Mouse (Mus musculus) layer of hippocampus, adult 9-11 months (tissue): ENCODE data around the gene Gm10073.
"Not testable (repeated sequence)": the region's sequence is repeated elsewhere in the genome, so short reads cannot be mapped to it uniquely, and the experiment has no call there.

Source experiments
- DNase-seq: peaks from one replicate; pipeline ENCODE4 v3.0.0; 2022

Gene Gm10073

DNA sequence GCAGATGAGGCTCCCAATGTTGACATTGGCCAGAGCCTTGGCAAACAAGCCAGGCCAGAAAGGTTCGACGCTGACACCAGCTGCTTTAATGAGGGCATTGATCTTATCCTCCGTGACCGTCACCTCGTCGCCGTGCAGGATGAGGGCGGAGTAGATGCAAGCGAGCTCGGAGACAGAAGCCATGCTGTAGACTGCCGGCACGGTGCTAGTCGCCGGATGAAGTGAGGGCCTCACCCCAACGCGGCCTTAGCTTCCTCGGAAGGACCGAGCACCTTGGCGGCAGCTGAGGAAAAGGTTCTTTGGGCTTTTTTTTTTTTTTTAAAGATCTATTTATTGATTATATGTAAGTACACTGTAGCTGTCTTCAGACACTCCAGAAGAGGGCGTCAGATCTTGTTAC is at the start of gene Gm10073:
Gene Gm10073, minus strand, starts transcription at position 294 of the 400 bp plus-strand sequence.
- DNase-seq, result not testable (repeated sequence)

DNA sequence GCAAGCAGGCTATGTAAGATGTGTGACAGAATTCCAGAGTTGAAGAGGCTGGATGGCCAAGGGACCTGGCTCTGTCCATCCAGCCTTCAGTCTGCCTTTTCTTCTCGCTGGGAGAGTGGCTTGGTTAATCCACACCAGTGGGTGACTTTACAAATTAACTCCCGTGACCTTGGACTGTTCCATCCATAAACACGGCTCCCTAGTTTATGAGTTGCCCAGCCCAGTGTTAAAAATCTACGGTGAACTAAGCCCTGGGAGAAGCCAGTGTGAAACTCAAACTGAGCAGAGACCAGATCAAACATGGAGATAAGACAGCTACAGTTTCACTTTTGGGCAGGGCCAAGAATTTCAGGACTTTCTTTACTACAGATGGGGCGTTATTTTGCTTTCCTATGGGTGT is 49.8 kb upstream of the Gm10073 start:
- no peak for DNase-seq

DNA sequence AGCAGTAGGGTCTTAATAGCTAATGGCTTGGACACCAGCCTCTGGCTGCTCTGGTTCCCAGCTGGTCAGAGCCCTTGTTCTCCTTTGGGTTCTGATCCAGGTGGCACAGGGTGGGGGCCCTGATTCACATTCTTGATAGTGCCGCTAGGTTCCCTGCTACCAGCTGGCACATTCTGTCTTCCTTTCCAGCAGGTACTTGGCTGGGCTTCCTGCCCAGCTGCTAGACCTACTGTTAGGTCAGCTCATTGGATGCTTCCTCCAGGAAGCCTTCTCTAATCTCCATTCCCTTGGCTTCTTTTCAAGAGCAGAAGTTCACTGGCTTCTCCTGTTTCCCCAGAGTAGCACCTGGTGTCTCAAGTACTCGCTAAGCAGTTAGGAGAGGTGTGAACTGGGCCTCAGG is 47.2 kb upstream of the Gm10073 start:
- no peak for DNase-seq

DNA sequence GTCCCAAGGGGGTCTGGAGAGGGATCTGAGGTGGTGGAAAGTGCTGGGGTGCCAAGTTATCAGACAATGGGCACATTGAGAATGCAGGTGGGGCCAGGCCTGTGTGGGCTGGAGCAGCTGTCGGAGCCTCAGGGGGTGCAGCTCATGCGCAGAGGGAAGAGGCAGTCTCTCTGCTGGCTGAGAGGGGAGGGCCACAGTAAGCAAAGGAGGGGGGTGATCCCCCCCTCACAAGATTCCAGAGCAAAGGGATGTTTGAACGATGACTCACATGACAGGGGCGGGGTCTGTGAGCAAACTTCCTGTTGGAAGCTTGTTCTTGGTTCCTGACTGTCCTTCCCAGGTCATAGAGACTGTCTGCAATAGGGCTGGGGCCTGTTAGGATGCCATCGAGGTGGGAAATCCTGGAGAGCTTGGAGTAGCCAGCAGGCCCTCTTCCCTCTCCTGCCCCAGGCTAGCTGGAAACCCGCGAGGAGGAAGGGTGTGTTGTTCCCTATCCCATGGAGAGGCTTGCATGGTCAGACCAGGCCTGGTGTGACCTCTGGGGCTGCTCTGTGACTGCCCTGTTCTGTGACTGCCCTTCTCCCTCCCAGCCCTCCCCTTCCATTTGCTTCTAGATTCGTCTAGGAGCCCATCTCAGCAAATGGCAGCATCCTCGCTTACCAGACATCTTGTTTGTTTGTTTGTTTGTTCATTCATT is 46.4 kb upstream of the Gm10073 start:
- peak; percentile 7 for DNase-seq

DNA sequence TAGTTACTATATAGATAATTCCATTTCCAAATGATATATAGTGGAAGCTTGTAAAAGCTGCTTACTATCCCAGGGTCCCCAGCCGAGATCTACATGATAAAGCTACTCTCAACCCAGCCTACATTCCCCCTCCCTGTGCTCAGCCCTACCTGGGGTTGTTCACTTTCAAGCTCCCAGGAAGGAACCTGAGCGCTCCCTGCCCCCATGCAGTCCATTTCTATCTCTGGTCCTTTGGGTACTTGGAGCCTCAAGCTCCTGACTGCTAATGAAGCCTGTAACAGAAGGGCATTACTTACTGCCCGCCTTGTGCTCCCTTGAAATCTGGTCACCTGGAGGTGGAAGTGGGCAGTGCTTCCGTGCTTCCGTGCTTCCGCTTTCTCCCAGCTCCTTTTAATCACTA is 45.1 kb upstream of the Gm10073 start:
- no peak for DNase-seq

DNA sequence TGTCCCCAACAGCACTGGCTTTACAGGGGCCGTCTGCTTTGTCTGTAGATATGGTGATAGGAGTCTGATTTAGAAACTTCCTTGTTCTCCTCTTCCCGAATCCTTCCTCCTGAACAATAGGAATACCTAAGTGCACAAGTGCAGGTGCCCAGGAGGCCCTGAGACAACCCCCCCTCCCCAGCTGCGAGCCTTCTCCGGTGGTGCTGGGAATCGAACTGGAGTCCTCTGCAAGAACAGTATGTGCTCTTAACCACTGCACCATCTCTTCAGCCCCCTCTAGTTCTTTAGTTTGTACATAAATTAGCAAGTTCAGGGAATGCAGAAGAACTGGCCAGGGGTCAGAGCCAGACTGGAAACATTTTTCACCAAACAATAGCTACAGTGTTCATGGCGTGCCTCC is 44.6 kb upstream of the Gm10073 start:
- no peak for DNase-seq

DNA sequence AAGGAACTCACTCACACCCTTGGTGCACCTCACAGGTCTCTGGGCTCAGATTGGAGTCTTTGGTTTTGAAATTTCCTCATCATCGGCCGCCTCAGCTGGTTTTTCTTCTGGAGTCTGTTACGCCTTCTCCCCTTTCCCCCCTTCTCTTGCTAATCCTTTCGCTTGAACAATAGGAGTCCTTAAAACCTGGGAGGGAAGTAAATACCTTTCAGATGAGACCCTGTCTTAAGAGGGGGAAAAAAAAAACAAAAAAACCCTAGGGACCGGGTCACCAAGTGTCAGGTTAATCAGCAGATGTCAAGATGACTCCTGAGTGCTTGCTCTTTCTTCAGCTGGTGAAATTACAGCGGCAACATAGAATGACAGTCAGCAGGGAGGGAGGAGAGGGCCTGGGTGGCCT is 43.9 kb upstream of the Gm10073 start:
- no peak for DNase-seq

DNA sequence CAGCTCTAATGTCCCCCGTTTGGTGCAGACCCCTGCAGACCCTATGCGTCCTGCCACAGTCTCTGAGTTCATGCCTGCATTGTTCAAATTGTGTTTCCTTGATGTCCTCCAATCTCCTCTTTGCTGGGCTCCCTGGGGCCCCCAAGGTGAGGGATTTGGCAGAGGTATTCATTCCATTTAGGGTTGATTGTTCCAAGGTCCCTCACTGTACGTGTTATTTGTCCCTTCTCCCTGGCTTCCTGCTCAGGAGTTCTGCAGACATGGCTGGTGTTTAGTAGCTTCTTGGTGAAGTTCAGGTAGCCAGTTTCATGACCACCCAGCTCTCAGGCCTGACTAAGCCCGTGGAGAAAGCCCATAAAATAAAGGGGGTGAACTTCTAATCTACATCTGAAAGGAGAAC is 43.4 kb upstream of the Gm10073 start:
- no peak for DNase-seq

DNA sequence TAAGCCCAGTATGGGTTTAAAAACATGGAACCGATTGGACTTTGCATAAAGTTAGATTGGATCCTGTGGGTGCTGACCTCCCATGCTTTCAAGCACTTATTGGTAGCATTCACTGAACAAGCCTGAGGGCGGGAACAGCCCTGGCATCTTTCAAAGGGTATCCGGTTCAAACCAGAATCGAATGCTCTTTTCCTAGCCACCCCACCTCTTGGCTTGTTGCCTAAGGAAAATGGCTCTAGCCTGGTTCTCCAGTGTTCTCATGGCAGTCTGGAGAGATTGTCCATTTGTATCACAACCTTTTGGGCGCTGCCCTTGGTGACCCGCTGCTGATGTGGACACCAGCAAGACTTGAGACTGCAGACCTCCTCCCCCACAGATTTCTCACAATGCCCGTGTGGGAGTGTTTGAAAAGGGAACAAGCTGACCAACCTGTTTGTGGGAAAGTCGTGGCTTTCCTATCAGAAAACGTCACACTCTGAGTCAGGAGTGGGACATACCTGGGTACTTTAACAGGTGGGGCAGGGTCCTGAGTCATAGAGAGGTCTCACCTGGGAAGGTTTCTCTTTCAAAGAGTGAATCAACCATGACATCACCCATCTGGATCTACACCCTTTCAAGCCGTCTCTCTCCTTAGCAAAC is 42.5 kb upstream of the Gm10073 start:
- DNase-seq, result no peak

DNA sequence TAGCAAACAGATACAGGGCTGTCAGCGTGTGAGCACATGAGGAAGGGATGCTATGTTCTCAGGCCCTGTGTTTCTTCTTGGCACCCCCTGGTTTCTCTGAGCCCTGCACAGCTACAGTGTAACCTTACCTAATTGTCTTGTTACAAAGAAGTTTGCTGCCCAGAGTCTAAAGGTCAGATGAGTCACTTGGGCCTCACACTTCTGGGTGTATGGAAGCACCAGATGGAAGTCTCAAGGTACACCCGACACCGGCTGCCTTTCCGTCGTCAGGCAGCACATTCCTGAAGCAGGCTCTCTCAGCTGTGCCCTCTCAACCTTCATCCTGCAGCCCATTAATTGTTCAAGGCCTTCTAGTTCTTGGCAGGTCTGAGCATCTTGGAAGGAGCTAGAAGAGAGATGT is 41.4 kb upstream of the Gm10073 start:
- no peak for DNase-seq

DNA sequence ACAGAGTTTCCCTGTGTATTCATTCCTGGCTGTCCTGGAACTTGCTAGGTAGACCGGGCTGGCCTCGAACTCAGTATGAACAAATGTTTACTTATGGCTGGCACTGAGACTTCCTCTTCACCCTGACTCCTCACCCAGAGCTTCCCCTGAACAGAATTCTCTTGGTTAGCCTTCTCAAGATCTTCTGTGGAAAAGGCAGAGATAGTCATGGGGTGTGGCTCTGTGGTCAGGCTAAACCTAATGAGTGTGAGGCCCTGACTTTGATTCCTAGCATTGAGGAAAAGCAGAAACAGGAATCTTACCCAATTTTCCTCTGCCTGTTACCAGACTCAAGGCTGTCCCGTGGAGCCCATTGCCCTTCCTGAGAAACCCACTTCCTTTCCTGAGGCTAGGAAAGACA is 38.8 kb upstream of the Gm10073 start:
- DNase-seq, result no peak

DNA sequence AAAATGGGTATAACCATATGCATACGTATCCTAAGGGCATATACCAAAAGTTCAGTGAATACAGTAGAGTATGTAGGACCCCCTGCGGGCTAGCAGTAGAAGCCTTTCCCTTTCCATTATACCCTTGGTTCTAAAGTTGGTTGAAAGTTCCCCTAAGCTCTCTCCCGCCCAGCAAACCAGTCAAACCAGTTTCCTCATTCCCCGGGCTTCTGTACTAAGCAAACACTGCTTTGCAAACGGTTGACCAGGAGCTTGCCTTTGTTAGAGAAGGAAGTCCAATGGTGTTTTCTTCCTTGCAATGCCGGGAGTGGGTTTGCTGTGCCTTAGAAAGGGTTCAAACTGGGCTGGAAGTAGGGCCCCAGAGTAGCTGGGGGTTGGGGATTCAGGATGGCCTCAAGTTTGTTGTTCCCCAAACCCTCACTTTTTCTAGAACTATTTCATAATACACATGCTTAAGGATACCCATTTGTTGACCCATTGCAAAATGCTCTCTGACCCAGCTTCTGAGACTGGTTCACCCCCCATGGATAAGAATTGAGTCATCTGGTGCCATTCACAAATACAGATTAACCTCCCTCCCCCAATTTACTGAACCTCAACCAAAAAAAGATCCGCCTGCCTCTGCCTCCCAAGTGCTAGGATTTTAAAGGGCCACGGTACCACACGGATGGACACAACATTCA is 37.8 kb upstream of the Gm10073 start:
- no peak for DNase-seq

DNA sequence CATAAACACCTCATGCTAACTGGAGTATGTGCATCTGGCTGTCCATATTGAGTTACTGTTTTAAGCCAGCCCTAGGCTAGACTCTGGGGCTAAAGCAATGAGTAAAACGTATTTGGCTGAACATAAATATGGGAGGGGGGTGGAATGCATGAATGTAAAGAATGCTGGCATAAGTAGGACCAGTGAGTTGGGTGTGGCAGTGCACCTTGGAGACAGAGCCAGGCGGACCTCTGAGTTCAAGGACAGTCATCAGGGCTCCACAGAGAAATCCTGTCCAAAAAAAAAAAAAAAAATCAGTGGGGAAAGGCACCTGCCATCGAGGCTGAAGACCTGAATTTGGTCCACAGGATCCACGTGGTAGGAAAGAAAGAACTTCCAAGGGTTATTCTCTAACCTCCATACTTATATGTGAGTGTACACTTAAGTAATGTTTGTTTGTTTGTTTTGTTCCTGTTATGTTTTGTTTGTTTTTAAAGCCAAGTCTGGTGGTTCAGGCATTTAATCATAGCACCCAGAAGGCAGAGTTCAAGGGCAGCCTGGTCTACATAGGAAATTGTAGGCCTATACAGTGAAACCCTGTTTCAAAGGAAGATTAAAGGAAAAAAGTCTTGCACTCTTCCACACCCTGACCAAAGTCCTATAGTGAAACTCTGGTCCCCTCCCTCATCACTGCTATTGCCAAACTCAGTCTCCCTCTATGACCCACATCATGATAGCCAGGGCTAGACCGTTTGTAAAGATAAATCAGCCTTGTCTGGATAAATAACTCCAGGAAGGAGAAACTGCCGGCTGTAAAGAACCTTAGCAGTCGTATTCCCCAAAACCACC is 36.0 kb upstream of the Gm10073 start:
- DNase-seq, result no peak

DNA sequence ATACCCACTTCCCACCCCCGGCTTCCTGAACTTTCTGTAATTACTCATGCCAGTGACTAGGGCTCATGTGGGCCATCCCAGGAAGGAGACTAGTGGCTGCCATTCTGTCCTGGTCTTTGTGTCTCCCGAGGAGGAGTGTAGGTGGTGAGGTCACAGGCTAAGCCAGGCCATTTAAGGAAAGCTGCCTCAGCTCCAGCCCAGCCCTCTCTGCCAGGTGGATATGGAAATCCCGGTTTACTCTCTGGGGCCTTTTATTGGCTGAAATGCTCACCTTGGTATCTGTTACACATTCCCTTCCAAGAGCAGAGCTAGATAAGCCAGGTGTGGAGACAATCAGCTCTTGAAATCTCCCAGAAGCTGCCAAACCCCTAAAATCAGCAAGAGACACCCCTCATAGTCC is 35.2 kb upstream of the Gm10073 start:
- no peak for DNase-seq

DNA sequence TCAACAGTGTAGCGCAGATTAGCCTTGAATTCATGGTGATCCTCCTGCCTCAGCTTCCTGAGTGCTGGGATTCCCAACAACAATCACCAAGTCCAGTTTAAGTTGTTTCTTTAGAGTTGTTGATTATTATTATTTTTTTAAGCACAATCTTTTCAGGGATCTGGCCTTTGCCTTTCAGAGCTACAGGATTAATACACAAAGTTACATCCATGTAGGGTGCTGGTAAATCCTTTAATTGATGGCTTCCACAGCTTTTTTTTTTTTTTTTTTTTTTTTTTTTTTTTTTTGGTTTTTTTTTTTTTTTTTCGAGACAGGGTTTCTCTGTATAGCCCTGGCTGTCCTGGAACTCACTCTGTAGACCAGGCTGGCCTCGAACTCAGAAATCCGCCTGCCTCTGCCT is 34.5 kb upstream of the Gm10073 start:
- not testable (repeated sequence) for DNase-seq

DNA sequence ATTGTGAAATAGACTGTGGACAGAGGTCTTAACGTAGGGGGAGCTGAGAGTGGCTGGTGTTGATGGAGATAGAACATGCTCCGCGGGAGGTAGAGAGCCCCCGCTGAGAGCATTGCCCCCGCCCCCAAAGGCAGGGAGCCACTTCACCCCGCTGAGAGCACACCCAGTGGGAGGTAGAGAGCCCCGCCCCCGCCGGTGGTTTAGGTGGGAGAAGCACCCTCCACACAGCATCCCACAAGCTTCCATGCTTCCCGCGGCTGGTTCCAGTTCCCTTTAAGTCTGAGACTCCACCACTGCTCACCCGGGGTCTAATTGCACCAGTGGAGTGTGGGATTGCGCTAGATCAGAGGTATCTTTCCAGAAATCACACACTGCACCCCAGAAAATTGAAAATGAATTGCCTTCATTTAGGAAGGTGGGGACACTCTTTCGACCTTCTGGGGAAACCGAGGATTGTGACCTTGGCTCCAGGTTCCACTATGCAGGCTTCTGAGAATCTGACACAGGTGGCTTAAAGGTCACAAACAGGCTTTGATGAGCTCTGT is 33.4 kb upstream of the Gm10073 start:
- DNase-seq, result no peak

DNA sequence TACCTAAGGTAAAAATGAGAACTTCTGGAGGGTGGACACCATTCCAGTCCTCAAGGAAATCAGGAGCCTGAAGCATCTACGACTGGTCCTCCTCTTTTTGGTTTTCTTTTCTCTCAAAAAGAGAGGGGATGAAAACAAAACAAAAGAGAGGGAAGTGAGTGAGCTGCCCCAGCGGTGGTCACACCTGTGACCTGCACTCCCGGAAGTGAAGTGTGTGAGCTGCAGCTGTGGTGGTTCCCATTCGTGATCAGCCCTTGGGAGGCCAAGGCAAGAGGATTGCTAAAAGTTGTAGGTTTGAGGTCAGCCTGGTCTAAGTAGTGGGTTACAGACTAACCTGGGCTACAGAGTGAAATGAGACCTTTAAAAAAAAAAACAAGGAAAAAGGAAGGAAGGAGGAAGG is 32.9 kb upstream of the Gm10073 start:
- no peak for DNase-seq

DNA sequence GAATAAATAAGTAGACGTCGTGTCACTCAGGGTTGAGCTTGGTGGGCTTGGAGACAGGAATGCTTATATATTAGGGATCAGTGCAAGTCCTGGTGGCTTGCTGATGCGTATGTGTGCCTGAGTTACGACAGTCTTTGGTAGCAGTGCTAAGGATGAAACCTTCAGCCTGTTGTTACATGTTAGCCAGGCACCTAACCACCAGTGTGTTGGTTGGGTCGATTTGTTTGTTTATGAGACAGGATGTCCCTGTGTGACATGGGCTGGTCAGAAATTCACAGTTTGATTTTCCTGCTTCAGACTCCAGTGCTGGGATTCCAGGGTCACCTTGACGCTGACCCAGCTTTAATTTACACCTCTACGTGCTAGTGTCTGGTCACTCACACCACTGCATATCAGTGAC is 32.4 kb upstream of the Gm10073 start:
- no peak for DNase-seq

DNA sequence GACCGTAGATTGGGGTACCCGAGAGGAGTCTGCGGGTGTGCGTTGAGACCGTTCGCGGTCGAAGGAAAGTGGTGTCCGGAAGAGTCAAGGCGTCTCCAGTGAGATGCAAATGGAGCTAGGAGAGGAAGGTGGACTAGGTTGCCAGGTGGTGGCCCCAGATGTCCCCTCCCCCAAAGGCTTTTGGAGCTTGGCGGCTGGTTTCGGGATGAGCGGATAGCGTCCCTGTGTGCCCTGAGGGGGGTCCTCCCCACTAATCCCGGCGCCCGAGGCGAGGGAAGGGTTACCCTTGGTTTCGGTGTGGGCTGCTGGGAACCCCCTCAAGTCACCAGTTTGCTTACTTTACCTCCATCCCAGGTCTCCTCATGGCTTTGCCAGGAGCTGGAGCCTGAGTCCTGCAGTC is 30.7 kb upstream of the Gm10073 start:
- DNase-seq, result no peak

DNA sequence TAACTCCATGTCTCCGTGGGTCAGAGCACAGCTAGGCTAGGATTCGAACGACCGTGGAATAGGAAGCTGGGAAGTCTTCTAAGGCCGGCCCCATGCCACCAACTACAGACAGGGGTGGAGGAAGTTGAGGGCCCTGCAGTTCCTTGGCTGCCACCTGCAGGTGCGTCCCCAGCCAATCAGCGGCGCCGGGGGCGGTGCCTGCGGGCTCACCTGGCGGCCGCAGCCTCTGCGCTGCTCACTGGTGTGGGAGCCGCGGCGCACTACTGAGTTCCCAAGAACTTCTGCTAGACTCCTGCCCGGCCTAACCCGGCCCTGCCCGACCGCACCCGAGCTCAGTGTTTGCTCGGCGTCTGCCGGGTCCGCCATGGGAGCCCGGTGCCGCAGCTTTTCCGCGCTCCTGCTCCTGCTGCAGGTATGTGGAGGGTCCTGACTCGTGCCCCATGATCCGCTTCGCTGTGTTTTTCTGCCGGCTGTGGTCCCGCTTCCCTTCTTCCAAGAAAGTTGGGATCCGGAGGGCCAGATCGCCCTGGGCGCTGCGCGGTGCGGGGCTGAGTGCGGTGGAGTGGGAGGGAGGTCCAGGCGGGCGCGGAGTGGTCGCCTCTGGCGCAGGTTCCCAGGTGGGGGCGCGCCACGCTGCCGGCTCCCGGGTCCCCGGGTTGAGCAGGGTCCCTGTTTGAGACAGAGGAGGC is 30.0 kb upstream of the Gm10073 start, which contains the start of gene Cdh1:
Gene Cdh1, plus strand, starts transcription at position 221 of the 689 bp plus-strand sequence.
- no peak for DNase-seq

DNA sequence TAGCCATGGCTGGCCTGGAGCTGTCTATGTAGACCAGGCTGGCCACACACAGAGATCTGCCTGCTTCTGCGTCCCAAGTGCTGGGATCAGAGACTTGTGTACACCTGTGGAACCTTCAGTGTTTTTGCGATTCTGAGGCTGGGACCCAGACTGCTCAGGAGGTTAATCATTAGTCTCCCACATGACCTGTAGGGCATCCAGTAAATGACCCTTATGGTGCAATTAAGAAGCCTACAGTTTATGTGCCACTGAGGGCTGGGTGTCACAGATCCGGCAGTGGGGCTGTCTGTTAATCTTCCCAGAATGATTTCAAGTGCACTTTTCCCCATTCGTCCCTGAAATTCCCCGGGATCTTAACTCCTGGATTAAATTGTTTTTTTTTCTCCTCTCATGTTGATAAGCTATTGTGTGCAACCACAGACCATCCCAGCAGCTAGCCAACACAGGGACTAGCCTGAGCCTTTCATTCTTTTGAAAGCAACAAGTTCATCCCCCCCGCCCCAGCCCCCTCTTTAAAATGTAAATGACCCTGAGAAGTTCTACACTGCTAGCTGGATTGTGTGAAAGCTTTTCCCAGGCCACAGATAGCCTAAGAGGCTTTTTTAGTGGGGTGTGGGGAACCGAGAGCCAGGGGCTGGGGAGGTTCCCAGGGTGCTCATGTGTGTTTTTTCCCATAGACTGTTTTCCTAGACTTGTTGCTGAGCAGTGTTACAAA is 26.2 kb upstream of the Gm10073 start:
- no peak for DNase-seq

DNA sequence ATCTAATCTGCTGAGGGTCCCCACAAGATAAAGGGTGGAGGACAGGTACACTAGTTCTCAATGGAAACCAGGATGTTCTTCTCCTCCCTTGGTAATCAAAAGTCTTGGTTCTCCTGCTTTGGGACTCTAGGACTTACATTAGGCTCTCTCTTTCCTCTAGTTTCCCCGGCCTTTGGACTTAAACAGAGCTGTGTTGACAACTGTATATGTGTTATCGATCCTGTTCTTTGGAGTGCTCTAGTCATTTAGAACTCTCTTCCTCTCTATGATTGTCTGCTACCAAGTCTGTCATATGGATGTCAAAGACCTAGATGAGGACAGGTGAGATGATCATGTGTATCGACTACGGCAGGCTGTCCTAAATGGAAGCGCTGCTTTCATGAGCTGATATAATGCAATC is 23.8 kb upstream of the Gm10073 start:
- DNase-seq, result no peak
